Mouse (Mus musculus) cerebellum, adult 2 months (tissue): ENCODE results near the gene Cemip.

Experiments
- CTCF ChIP-seq: fragments of 200-500 bp; IDR thresholded peaks from 2 replicates; pipeline ENCODE4 v1.5.1; 2011; ENCODE audit warnings: low read depth, mild to moderate bottlenecking, control low read depth, low read length, moderate library complexity, borderline replicate concordance; ENCODE audit not compliant: insufficient read depth
- POLR2A ChIP-seq: fragments of 200-500 bp; IDR thresholded peaks from 2 replicates; pipeline ENCODE4 v1.6.1; 2011; ENCODE audit warnings: low read length, control low read depth, borderline replicate concordance; ENCODE audit not compliant: insufficient read depth

GRCm38 (mm10) chr7:84074266-84074665 lies 12.0 kb downstream of the Cemip start:
- TF ChIP-seq CTCF: no peak
- no peak for TF ChIP-seq POLR2A
